Mouse (Mus musculus) left cerebral cortex, adult 18-20 months (tissue): ENCODE results near the gene Sapcd1. TPM values are rescaled to one million over a fixed set of nuclear protein-coding genes. Genes with fewer than 3 reads are reported as not detected.

Source experiments
- DNase-seq, 2 experiments: peaks; one replicate each; pipeline ENCODE4 v3.0.0; 2021 to 2022; ENCODE audit warnings: low spot score in 2 of 2, mixed read lengths in 1 of 2
- long read RNA-seq, 2 experiments: library from polyadenylated mRNA; stranded (forward); transcript quantifications; one replicate each; pipeline ENCODE4 v2.0.0; 2021
- total RNA-seq, 2 experiments: library from RNA; stranded (reverse); gene quantifications; 2 replicates each; pipeline ENCODE4 v1.2.3; 2021

Sapcd1 gene
- total RNA-seq, result not detected
- long read RNA-seq, experiment 1, partial matches to known transcripts, result 0 of 1 reads
- long read RNA-seq, experiment 1, other reads (novel, unspliced or antisense), result 1 of 1 reads
- long read RNA-seq, experiment 2, result 0 reads

GRCm38 (mm10) chr17:35027277-35028068, at the start of gene Sapcd1:
TSS of gene Sapcd1 (minus strand) at chr17:35028016.
- peak; percentile 21 to 36 for DNase-seq

GRCm38 (mm10) chr17:35077285-35077684, 49.5 kb upstream of the Sapcd1 start:
- no peak for DNase-seq

GRCm38 (mm10) chr17:35076507-35077176, 48.8 kb upstream of the Sapcd1 start, which contains the start of gene Ly6g6e:
TSS of gene Ly6g6e (plus strand) at chr17:35076902.
- DNase-seq, result no peak

- no peak for DNase-seq
Measured at GRCm38 (mm10) chr17:35074097-35074496, 46.3 kb upstream of the Sapcd1 start.

- DNase-seq, result no peak
Measured at GRCm38 (mm10) chr17:35071454-35071853, 43.6 kb upstream of the Sapcd1 start.

- DNase-seq, result no peak
Measured at GRCm38 (mm10) chr17:35070556-35071229, 42.9 kb upstream of the Sapcd1 start.

GRCm38 (mm10) chr17:35068213-35068914, 40.5 kb upstream of the Sapcd1 start:
- peak in 1 of 2 experiments; percentile 41 for DNase-seq

GRCm38 (mm10) chr17:35066084-35066483, 38.3 kb upstream of the Sapcd1 start, which contains the start of gene Mpig6b:
TSS of gene Mpig6b (minus strand) at chr17:35066184.
- no peak for DNase-seq

- no peak for DNase-seq
Measured at GRCm38 (mm10) chr17:35064951-35065947, 37.4 kb upstream of the Sapcd1 start, which contains the start of gene Ly6g6c. TSS of gene Ly6g6c (plus strand) at chr17:35065388.

- no peak for DNase-seq
Measured at GRCm38 (mm10) chr17:35064378-35064877, 36.6 kb upstream of the Sapcd1 start.

GRCm38 (mm10) chr17:35063466-35063865, 35.6 kb upstream of the Sapcd1 start:
- no peak for DNase-seq

- no peak for DNase-seq
Measured at GRCm38 (mm10) chr17:35061299-35061698, 33.5 kb upstream of the Sapcd1 start.

GRCm38 (mm10) chr17:35060737-35061297, 33.0 kb upstream of the Sapcd1 start:
- DNase-seq, result no peak

- no peak for DNase-seq
Measured at GRCm38 (mm10) chr17:35060071-35060470, 32.3 kb upstream of the Sapcd1 start.

- peak; percentile 59 to 60 for DNase-seq
Measured at GRCm38 (mm10) chr17:35058911-35059892, 31.4 kb upstream of the Sapcd1 start, which contains the start of gene Ddah2. TSS of gene Ddah2 (plus strand) at chr17:35059035.

GRCm38 (mm10) chr17:35058316-35058715, 30.5 kb upstream of the Sapcd1 start:
- no peak for DNase-seq

GRCm38 (mm10) chr17:35057090-35057489, 29.3 kb upstream of the Sapcd1 start:
- DNase-seq, result no peak
